Mouse (Mus musculus): ENCODE measurements around the gene Selplg. TPM values are rescaled to one million over a fixed set of nuclear protein-coding genes. Genes with fewer than 3 reads are reported as not detected.

Gene Selplg
- polyA plus RNA-seq, 1 experiment from 2014 or later: 0.82 TPM

GRCm38 (mm10) chr5:113850680-113851230 is 18.3 kb upstream of the Selplg start:
- peaks cover 92% of the 10 kb centered on the region for H3K36me3 ChIP-seq (replicated peaks)
- 93% methylated on average over 8 of the region's 8 CpGs for WGBS

GRCm38 (mm10) chr5:113847636-113848035 is 15.2 kb upstream of the Selplg start:
- Histone ChIP-seq H3K27me3 (ENCODE audit: poor library complexity, severe bottlenecking) (no peaks in the 10 kb centered on the region), H3K27ac (no peak overlapping the region), H3K36me3 (replicated peaks) (peaks cover 99% of the 10 kb centered on the region), H3K4me1 (no peaks in the 10 kb centered on the region), H3K9me3 (no peaks in the 10 kb centered on the region; the same call in 1 of the 2 replicates), H3K4me3 (no peak overlapping the region)
- DNase-seq (ENCODE audit: extremely low spot score, low spot score): no peak
- WGBS: 93% methylated on average over 9 of the region's 9 CpGs

More at GRCm38 (mm10) chr5:113850680-113851230, 18.3 kb upstream of the Selplg start:
- Histone ChIP-seq H3K9me3 (no peaks in the 10 kb centered on the region; the same call in 1 of the 2 replicates), H3K4me3 (no peak overlapping the region), H3K4me1 (peaks cover 9% of the 10 kb centered on the region), H3K27me3 (ENCODE audit: poor library complexity, severe bottlenecking) (no peaks in the 10 kb centered on the region), H3K27ac (no peak overlapping the region)
- DNase-seq (ENCODE audit: extremely low spot score, low spot score): no peak

DNA sequence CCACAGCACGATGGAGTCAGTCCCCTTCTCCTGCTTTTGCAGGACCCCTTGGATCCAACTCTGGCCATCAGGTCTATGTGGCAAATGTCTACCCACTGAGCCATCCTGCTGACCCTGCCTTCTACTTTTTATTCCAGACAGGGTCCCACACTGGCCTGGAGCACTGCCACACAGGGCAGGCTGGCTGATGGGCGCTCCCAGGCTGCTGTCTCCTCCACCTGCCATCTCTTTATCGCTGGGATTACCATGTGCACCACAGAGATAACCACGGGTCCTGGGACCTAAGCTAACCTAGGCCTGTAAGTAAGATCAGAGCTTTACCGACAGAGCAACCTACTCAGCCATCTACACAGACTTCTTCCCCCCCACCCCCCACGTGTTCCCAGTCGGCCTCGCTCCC is 14.2 kb upstream of the Selplg start:
- 93% methylated on average over 8 of the region's 8 CpGs for WGBS
- Histone ChIP-seq H3K4me1 (no peaks in the 10 kb centered on the region), H3K27me3 (ENCODE audit: poor library complexity, severe bottlenecking) (no peaks in the 10 kb centered on the region), H3K27ac (no peak overlapping the region), H3K4me3 (no peak overlapping the region), H3K9me3 (no peaks in the 10 kb centered on the region; the same call in 1 of the 2 replicates), H3K36me3 (replicated peaks) (peaks cover 100% of the 10 kb centered on the region)
- DNase-seq (ENCODE audit: extremely low spot score, low spot score): no peak

- DNase-seq (ENCODE audit: extremely low spot score, low spot score): no peak
- Histone ChIP-seq H3K27me3 (ENCODE audit: poor library complexity, severe bottlenecking) (no peaks in the 10 kb centered on the region), H3K36me3 (replicated peaks) (peaks cover 98% of the 10 kb centered on the region), H3K9me3 (no peaks in the 10 kb centered on the region; the same call in 1 of the 2 replicates), H3K27ac (no peak overlapping the region), H3K4me1 (no peaks in the 10 kb centered on the region), H3K4me3 (no peak overlapping the region)
- 95% methylated on average over 8 of the region's 8 CpGs for WGBS
These were observed 13.2 kb upstream of the Selplg start for GRCm38 (mm10) chr5:113845627-113846026.

GRCm38 (mm10) chr5:113844721-113845120 is 12.3 kb upstream of the Selplg start:
- Histone ChIP-seq H3K27ac (no peak overlapping the region), H3K36me3 (replicated peaks) (peaks cover 98% of the 10 kb centered on the region)
- 79% methylated on average over 7 of the region's 7 CpGs for WGBS

DNA sequence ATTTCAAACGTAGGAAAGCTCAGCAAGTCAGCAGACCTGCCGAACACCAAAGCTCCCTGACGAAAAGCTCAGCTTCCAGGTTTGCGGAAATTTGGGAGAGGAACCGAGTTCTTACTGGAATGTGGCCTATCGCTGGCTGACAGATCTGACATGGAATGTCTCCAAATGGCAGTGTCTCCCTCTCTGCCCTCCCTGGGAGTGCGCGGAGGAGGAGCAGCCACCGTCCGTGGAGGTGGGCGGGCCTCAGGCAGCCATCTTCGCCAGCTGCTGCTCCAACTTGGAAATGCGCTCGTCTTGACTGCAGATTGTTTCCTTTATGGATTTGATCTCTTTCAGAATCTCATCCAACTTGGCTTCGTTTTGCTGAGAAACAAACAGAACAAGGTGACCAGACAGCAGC is 11.7 kb upstream of the Selplg start:
- H3K27ac ChIP-seq: no peak overlapping the region
- 92% methylated on average over 15 of the region's 15 CpGs for WGBS
- no peak overlapping the region for H3K4me3 ChIP-seq
- H3K4me1 ChIP-seq: no peaks in the 10 kb centered on the region
- H3K36me3 ChIP-seq (replicated peaks): peaks cover 94% of the 10 kb centered on the region
- DNase-seq (ENCODE audit: extremely low spot score, low spot score): no peak
- no peaks in the 10 kb centered on the region for H3K27me3 ChIP-seq (ENCODE audit: poor library complexity, severe bottlenecking)
- H3K9me3 ChIP-seq: no peaks in the 10 kb centered on the region; the same call in 1 of the 2 replicates

More at GRCm38 (mm10) chr5:113844721-113845120, 12.3 kb upstream of the Selplg start:
- Histone ChIP-seq H3K4me3 (no peak overlapping the region), H3K4me1 (no peaks in the 10 kb centered on the region), H3K27me3 (ENCODE audit: poor library complexity, severe bottlenecking) (no peaks in the 10 kb centered on the region), H3K9me3 (no peaks in the 10 kb centered on the region; the same call in 1 of the 2 replicates)
- peak; percentile 32 for DNase-seq (ENCODE audit: extremely low spot score, low spot score)

DNA sequence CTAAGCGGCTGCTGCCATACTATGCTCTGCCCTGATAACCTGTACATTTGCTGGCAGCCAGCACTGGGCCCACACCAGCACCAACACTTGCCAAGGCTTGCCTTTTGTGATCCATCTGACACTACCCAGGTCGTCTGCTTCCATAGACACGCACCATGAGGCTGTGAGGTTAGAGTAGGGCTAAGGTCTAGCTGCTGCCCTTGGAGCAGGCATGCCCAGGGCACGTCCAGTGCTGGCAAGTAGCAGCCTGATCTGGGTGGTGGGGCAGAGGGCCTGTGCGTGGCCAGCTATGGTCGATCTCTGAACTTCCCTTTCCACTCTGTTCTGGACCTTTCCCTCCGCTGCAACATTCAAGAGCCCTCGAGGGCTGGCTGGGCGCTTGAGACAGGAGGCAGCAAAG is 10.5 kb upstream of the Selplg start:
- H3K4me3 ChIP-seq: no peak overlapping the region
- H3K27ac ChIP-seq: 0 out of 2 replicates have a peak overlapping the region, but pooled peaks have one; percentile 7
- no peaks in the 10 kb centered on the region for H3K9me3 ChIP-seq
- DNase-seq (ENCODE audit: extremely low spot score, low spot score): no peak
- peaks cover 85% of the 10 kb centered on the region for H3K36me3 ChIP-seq (replicated peaks)
- H3K27me3 ChIP-seq (ENCODE audit: poor library complexity, severe bottlenecking): no peaks in the 10 kb centered on the region
- 95% methylated on average over 9 of the region's 9 CpGs for WGBS
- H3K4me1 ChIP-seq: no peaks in the 10 kb centered on the region

DNA sequence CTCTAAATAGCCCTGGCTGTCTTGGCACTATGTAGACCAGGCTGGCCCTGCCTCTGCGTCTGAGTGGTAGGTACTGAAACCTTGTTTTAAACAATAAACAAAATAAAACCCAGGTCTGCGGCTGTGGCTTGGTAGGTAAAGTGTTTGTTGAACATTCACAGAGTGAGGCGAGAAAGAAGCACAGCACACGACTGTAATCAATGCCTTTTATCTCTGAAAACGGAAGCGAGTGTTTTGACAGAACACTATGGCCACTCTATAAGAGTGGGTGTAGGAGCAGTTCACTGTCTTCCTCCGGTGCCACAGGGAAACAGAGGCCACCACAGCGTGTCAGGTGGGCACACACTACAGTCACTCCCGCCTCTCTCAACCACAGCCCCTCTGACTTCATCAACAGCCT is 9.8 kb upstream of the Selplg start:
- no peak overlapping the region for H3K4me3 ChIP-seq
- H3K27me3 ChIP-seq (ENCODE audit: poor library complexity, severe bottlenecking): no peaks in the 10 kb centered on the region
- H3K4me1 ChIP-seq: no peaks in the 10 kb centered on the region
- WGBS: 95% methylated on average over 9 of the region's 9 CpGs
- DNase-seq (ENCODE audit: extremely low spot score, low spot score): no peak
- peaks cover 78% of the 10 kb centered on the region for H3K36me3 ChIP-seq (replicated peaks)
- no peak overlapping the region for H3K27ac ChIP-seq
- H3K9me3 ChIP-seq: no peaks in the 10 kb centered on the region

DNA sequence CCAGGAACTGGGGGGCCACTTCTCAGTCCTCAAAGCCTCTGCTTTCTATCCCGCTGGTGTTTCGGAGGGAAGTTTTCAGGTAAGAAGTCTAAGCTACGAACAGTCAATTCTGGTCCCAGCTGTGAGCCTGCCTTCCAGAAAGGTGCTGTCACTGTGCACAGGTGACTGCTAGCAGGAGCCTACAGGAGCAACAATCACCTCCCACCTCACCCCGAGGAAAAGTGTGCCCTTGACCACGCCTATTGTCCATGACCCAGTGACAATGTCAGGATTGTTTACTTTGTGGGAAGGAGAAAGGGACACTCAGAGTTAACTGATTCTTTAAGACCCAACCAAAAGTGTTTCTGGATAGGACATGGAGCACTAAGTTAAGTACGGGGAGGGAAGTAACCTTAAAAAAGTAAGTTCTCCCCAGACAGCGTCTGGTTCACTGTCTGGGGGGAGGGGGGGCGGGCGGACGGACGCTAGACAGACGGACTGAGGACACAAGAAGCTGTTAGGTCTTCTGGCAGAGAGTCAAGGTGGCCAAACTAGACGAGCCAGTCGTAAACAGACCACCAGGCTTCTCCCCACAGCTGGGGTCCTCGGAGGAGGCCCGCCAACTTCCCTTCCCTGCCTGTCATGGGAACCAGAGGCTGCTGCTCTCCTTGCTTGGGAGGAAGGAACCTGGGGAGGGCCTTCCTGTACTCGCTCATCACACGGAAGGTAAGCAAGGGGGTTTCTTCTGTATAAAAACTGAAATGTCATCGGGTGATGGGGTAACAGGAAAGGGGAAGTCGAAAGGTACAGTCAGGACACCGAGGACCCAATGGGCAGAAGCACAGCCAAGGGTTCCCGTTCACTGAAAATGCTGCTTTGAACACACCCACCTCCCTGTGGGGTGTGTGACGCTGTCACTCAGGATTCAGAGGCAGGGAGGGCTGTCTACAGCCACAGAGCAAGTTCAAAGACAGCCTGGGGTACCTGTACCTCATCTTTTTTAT is 9.1 kb upstream of the Selplg start:
- no peak for DNase-seq (ENCODE audit: extremely low spot score, low spot score)
- no peaks in the 10 kb centered on the region for H3K9me3 ChIP-seq
- H3K27ac ChIP-seq: no peak overlapping the region
- 90% methylated on average over 23 of the region's 23 CpGs for WGBS
- no peaks in the 10 kb centered on the region for H3K4me1 ChIP-seq
- H3K36me3 ChIP-seq (replicated peaks): peaks cover 71% of the 10 kb centered on the region
- H3K4me3 ChIP-seq: no peak overlapping the region
- no peaks in the 10 kb centered on the region for H3K27me3 ChIP-seq (ENCODE audit: poor library complexity, severe bottlenecking)

DNA sequence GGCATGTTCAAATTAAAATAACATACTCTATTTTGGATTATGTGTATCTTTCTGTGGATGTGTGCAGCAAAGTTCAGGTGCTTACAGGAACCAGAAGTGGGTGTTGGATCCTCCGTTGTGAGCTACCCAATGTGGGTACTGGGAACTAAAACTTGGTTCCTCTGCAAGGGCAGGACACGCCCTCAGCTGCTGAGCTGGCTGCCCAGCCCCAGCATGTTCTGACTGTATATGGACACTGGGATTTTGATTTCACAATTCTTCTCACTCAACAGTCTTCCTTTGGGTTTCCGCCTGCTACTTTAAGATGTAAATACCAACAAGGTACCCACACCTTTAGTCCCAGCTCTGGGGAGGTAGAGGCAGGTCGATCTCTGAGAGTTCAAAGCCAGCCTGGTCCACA is 8.0 kb upstream of the Selplg start:
- no peaks in the 10 kb centered on the region for H3K9me3 ChIP-seq
- peaks cover 60% of the 10 kb centered on the region for H3K36me3 ChIP-seq (replicated peaks)
- no peak overlapping the region for H3K4me3 ChIP-seq
- H3K4me1 ChIP-seq: no peaks in the 10 kb centered on the region
- 94% methylated on average over 4 of the region's 4 CpGs for WGBS
- H3K27me3 ChIP-seq (ENCODE audit: poor library complexity, severe bottlenecking): no peaks in the 10 kb centered on the region
- no peak for DNase-seq (ENCODE audit: extremely low spot score, low spot score)
- H3K27ac ChIP-seq: no peak overlapping the region

DNA sequence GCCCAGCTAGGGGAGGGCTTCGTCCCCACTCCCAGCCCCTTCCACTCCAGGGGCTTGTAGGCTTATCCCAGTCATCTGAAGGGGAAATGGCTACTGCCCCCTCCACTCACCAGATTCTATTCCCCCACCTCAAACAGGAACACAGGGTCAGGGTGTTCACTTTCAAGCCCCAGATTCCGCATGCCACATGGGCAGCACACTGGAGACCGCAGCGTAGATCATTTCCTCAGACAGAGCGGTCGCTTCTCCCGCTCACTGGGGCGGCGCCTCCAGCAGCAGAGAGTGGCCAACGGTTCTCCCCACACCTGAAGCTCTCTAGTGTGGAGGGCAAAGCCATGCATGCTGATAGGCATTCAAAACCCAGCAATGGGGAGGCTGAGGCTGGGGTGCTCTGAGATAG is 4.5 kb upstream of the Selplg start:
- 94% methylated on average over 10 of the region's 10 CpGs for WGBS
- no peak for DNase-seq (ENCODE audit: extremely low spot score, low spot score)
- Histone ChIP-seq H3K27ac (no peak overlapping the region), H3K4me3 (no peak overlapping the region), H3K36me3 (replicated peaks) (peaks cover 26% of the 10 kb centered on the region), H3K4me1 (peaks cover 9% of the 10 kb centered on the region; the same call in 1 of the 2 replicates), H3K27me3 (ENCODE audit: poor library complexity, severe bottlenecking) (no peaks in the 10 kb centered on the region), H3K9me3 (no peaks in the 10 kb centered on the region)

- Histone ChIP-seq H3K4me1 (peaks cover 16% of the 10 kb centered on the region), H3K36me3 (replicated peaks) (0 out of 2 replicates have a peak, but pooled peaks cover 2% of the 10 kb centered on the region), H3K4me3 (no peak overlapping the region), H3K9me3 (no peaks in the 10 kb centered on the region), H3K27me3 (ENCODE audit: poor library complexity, severe bottlenecking) (no peaks in the 10 kb centered on the region), H3K27ac (no peak overlapping the region)
- WGBS: 75% methylated on average over 16 of the region's 16 CpGs
- no peak for DNase-seq (ENCODE audit: extremely low spot score, low spot score)
These were observed 988 bp upstream of the Selplg start for GRCm38 (mm10) chr5:113833316-113833947.

Measured in forebrain, embryonic 10.5 days (tissue).